Mouse (Mus musculus): ENCODE data around the gene Tmem53. TPM values are rescaled to one million over a fixed set of nuclear protein-coding genes. Genes with fewer than 3 reads are reported as not detected.

Gene Tmem53
- polyA plus RNA-seq, 1 experiment from 2014 or later: 12.9 TPM

GRCm38 (mm10) chr4:117235822-117236221 is 15.9 kb upstream of the Tmem53 start:
- Histone ChIP-seq H3K27ac (replicated peaks) (no peak overlapping the region), H3K36me3 (ENCODE audit: control insufficient read depth, insufficient read depth, low read length) (no peaks in the 10 kb centered on the region), H3K27me3 (ENCODE audit: control insufficient read depth, insufficient read depth, low read length) (no peaks in the 10 kb centered on the region), H3K9ac (ENCODE audit: low read length) (no peak overlapping the region), H3K4me1 (replicated peaks; ENCODE audit: control insufficient read depth, insufficient read depth) (no peaks in the 10 kb centered on the region), H3K4me2 (replicated peaks; ENCODE audit: low read depth) (no peak overlapping the region), H3K4me3 (ENCODE audit: low read depth, low read length) (no peak overlapping the region), H3K9me3 (ENCODE audit: control insufficient read depth, low read length) (no peaks in the 10 kb centered on the region)
- ATAC-seq (ENCODE audit: low FRiP score, low TSS enrichment) (no peak), DNase-seq (ENCODE audit: low spot score) (no peak)
- TF ChIP-seq EP300 (optimal IDR thresholded peaks at IDR 0.05) (no peak), CTCF (IDR thresholded peaks at IDR 0.05; ENCODE audit: low read depth) (no peak)
- WGBS: 39% methylated on average over 4 of the region's 4 CpGs

- H3K4me2 ChIP-seq (replicated peaks; ENCODE audit: low read depth): no peak overlapping the region
- H3K36me3 ChIP-seq (ENCODE audit: control insufficient read depth, insufficient read depth, low read length): no peaks in the 10 kb centered on the region
- TF ChIP-seq EP300 (optimal IDR thresholded peaks at IDR 0.05) (no peak), CTCF (IDR thresholded peaks at IDR 0.05; ENCODE audit: low read depth) (no peak)
- no peaks in the 10 kb centered on the region for H3K9me3 ChIP-seq (ENCODE audit: control insufficient read depth, low read length)
- DNase-seq (ENCODE audit: low spot score) (peak; percentile 62), ATAC-seq (ENCODE audit: low FRiP score, low TSS enrichment) (peak; percentile 74)
- no peaks in the 10 kb centered on the region for H3K27me3 ChIP-seq (ENCODE audit: control insufficient read depth, insufficient read depth, low read length)
- no peaks in the 10 kb centered on the region for H3K4me1 ChIP-seq (replicated peaks; ENCODE audit: control insufficient read depth, insufficient read depth)
- H3K9ac ChIP-seq (ENCODE audit: low read length): no peak overlapping the region
- no peak overlapping the region for H3K4me3 ChIP-seq (ENCODE audit: low read depth, low read length)
- H3K27ac ChIP-seq (replicated peaks): no peak overlapping the region
- WGBS: 19% methylated on average over 2 of the region's 2 CpGs
These were observed 12.6 kb upstream of the Tmem53 start for GRCm38 (mm10) chr4:117239153-117239552.

- H3K9ac ChIP-seq (ENCODE audit: low read length): no peak overlapping the region
- DNase-seq (ENCODE audit: low spot score) (no peak), ATAC-seq (ENCODE audit: low FRiP score, low TSS enrichment) (no peak)
- no peaks in the 10 kb centered on the region for H3K36me3 ChIP-seq (ENCODE audit: control insufficient read depth, insufficient read depth, low read length)
- TF ChIP-seq CTCF (IDR thresholded peaks at IDR 0.05; ENCODE audit: low read depth) (no peak), EP300 (optimal IDR thresholded peaks at IDR 0.05) (no peak)
- 64% methylated on average over 6 of the region's 6 CpGs for WGBS
- H3K4me2 ChIP-seq (replicated peaks; ENCODE audit: low read depth): no peak overlapping the region
- no peak overlapping the region for H3K4me3 ChIP-seq (ENCODE audit: low read depth, low read length)
- no peak overlapping the region for H3K27ac ChIP-seq (replicated peaks)
- no peaks in the 10 kb centered on the region for H3K27me3 ChIP-seq (ENCODE audit: control insufficient read depth, insufficient read depth, low read length)
- H3K4me1 ChIP-seq (replicated peaks; ENCODE audit: control insufficient read depth, insufficient read depth): no peaks in the 10 kb centered on the region
- H3K9me3 ChIP-seq (ENCODE audit: control insufficient read depth, low read length): no peaks in the 10 kb centered on the region
These were observed 10.9 kb upstream of the Tmem53 start for GRCm38 (mm10) chr4:117240867-117241266.

GRCm38 (mm10) chr4:117250982-117251381 is 769 bp upstream of the Tmem53 start:
- Histone ChIP-seq H3K4me1 (replicated peaks; ENCODE audit: control insufficient read depth, insufficient read depth) (peaks cover 4% of the 10 kb centered on the region; the same call in 1 of the 2 replicates), H3K4me2 (replicated peaks; ENCODE audit: low read depth) (peak overlapping the region; percentile 78), H3K27me3 (ENCODE audit: control insufficient read depth, insufficient read depth, low read length) (no peaks in the 10 kb centered on the region), H3K36me3 (ENCODE audit: control insufficient read depth, insufficient read depth, low read length) (no peaks in the 10 kb centered on the region), H3K9ac (ENCODE audit: low read length) (no peak overlapping the region), H3K4me3 (ENCODE audit: low read depth, low read length) (no peak overlapping the region), H3K27ac (replicated peaks) (no peak overlapping the region), H3K9me3 (ENCODE audit: control insufficient read depth, low read length) (no peaks in the 10 kb centered on the region)
- 67% methylated on average over 1 of the region's 1 CpGs for WGBS
- no peak for TF ChIP-seq EP300 (optimal IDR thresholded peaks at IDR 0.05)
- TF ChIP-seq CTCF (IDR thresholded peaks at IDR 0.05; ENCODE audit: low read depth): no peak
- ATAC-seq (ENCODE audit: low FRiP score, low TSS enrichment) (no peak), DNase-seq (ENCODE audit: low spot score) (no peak)

GRCm38 (mm10) chr4:117252351-117252750 is 600 bp downstream of the Tmem53 start:
- peak overlapping the region; percentile 80 for H3K9ac ChIP-seq (ENCODE audit: low read length)
- DNase-seq (ENCODE audit: low spot score) (no peak), ATAC-seq (ENCODE audit: low FRiP score, low TSS enrichment) (peak; percentile 48; the same call in 1 of the 2 replicates)
- H3K27me3 ChIP-seq (ENCODE audit: control insufficient read depth, insufficient read depth, low read length): no peaks in the 10 kb centered on the region
- H3K27ac ChIP-seq (replicated peaks): peak overlapping the region; percentile 91
- peak overlapping the region; percentile 71 for H3K4me3 ChIP-seq (ENCODE audit: low read depth, low read length)
- H3K36me3 ChIP-seq (ENCODE audit: control insufficient read depth, insufficient read depth, low read length): no peaks in the 10 kb centered on the region
- H3K4me1 ChIP-seq (replicated peaks; ENCODE audit: control insufficient read depth, insufficient read depth): peaks cover 4% of the 10 kb centered on the region; the same call in 1 of the 2 replicates
- 13% methylated on average over 5 of the region's 5 CpGs for WGBS
- H3K4me2 ChIP-seq (replicated peaks; ENCODE audit: low read depth): peak overlapping the region; percentile 78
- TF ChIP-seq EP300 (optimal IDR thresholded peaks at IDR 0.05) (no peak), CTCF (IDR thresholded peaks at IDR 0.05; ENCODE audit: low read depth) (no peak)
- H3K9me3 ChIP-seq (ENCODE audit: control insufficient read depth, low read length): no peaks in the 10 kb centered on the region

GRCm38 (mm10) chr4:117252755-117253154 is 1.0 kb downstream of the Tmem53 start:
- no peaks in the 10 kb centered on the region for H3K27me3 ChIP-seq (ENCODE audit: control insufficient read depth, insufficient read depth, low read length)
- H3K4me3 ChIP-seq (ENCODE audit: low read depth, low read length): 0 out of 2 replicates have a peak overlapping the region, but pooled peaks have one; percentile 71
- WGBS: 78% methylated on average over 5 of the region's 5 CpGs
- H3K4me2 ChIP-seq (replicated peaks; ENCODE audit: low read depth): peak overlapping the region; percentile 78
- DNase-seq (ENCODE audit: low spot score): no peak
- H3K9me3 ChIP-seq (ENCODE audit: control insufficient read depth, low read length): no peaks in the 10 kb centered on the region
- no peaks in the 10 kb centered on the region for H3K36me3 ChIP-seq (ENCODE audit: control insufficient read depth, insufficient read depth, low read length)
- no peak for ATAC-seq (ENCODE audit: low FRiP score, low TSS enrichment)
- H3K27ac ChIP-seq (replicated peaks): peak overlapping the region; percentile 45; the same call in 1 of the 2 replicates
- TF ChIP-seq CTCF (IDR thresholded peaks at IDR 0.05; ENCODE audit: low read depth) (no peak), EP300 (optimal IDR thresholded peaks at IDR 0.05) (no peak)
- peaks cover 4% of the 10 kb centered on the region; the same call in 1 of the 2 replicates for H3K4me1 ChIP-seq (replicated peaks; ENCODE audit: control insufficient read depth, insufficient read depth)
- H3K9ac ChIP-seq (ENCODE audit: low read length): no peak overlapping the region
